Comparison of ENCODE assay signal across 15 mouse cellular contexts in genomic region chr9:110881953-110882352, GRCm38 (mm10). TPM values are rescaled to one million over a fixed set of nuclear protein-coding genes. Genes with fewer than 3 reads are reported as not detected.
DNase-seq lines count a peak whose midpoint lies in the region; ATAC-seq and TF ChIP-seq lines count a peak whose summit lies in the region.
"Had no signal": no experiment of that assay in that cellular context is flagged by ENCODE, and none has a peak within 500 bp of the region (broad histone marks: within the 10 kb centered on the region; RNA-seq: fewer than 3 reads in every experiment).

No protein-coding gene starts in this region.

- ATAC-seq in megakaryocyte, adult 5-6 weeks (ENCODE audit: poor library complexity, severe bottlenecking), result no peak

- peak overlapping the region; percentile 86 for H3K27ac ChIP-seq in spleen, adult 2 months (ENCODE audit: insufficient read depth, low read length)
- H3K27ac ChIP-seq: heart, embryonic 15.5 days had no signal

- H3K36me3 ChIP-seq in spleen, adult 2 months (ENCODE audit: control insufficient read depth, insufficient read depth, low read length), result no peaks in the 10 kb centered on the region
- H3K36me3 ChIP-seq: heart, embryonic 15.5 days had no signal

- TF ChIP-seq POLR2A in spleen, adult 2 months (IDR thresholded peaks at IDR 0.05; ENCODE audit: low read depth, low read length), result no peak

- no peaks in the 10 kb centered on the region; the same call in 1 of the 2 replicates for H3K4me1 ChIP-seq in spleen, adult 2 months (ENCODE audit: control insufficient read depth, insufficient read depth, insufficient read length)

- DNase-seq in adrenal gland, postnatal 10 days, result peak; percentile 35
- DNase-seq in adrenal gland, adult 8-10 months, result no peak
- DNase-seq in spleen, adult 2 months (ENCODE audit: low read depth in 1 of 2, low spot score in 2 of 2), result no peak
- no peak for DNase-seq in spleen, postnatal 36 days (ENCODE audit: low spot score in 2 of 2)
- peak; percentile 53 for DNase-seq in kidney, postnatal 10 days
- peak; percentile 46 for DNase-seq in naive thymus-derived CD4-positive, alpha-beta T cell, adult 2 months (ENCODE audit: low read depth)
- no peak for DNase-seq in thymus, postnatal 0 days (ENCODE audit: low spot score)
- DNase-seq: embryo, embryonic 11 days; left cerebral cortex, postnatal 4 days; lung, embryonic 14.5 days; thymus, postnatal 4 days had no signal

- no peaks in the 10 kb centered on the region; the same call in 1 of the 2 replicates for H3K27me3 ChIP-seq in spleen, adult 2 months (ENCODE audit: control insufficient read depth, insufficient read depth, low read length)

- no peak for TF ChIP-seq CTCF in spleen, adult 2 months (IDR thresholded peaks at IDR 0.05; ENCODE audit: extremely low read depth, insufficient read depth, insufficient read length, insufficient replicate concordance)

- WGBS in spleen, adult 2 months, result 67% methylated on average over 7 of the region's 7 CpGs

- H3K4me3 ChIP-seq in spleen, adult 2 months (ENCODE audit: extremely low read depth, insufficient read depth, insufficient read length), result peak overlapping the region; percentile 72; the same call in 1 of the 2 replicates
- H3K4me3 ChIP-seq: heart, embryonic 15.5 days had no signal

RNA-seq across cellular contexts. Expression of gene Tmie, which starts 2.0 kb away (rescaled TPM):
- total RNA-seq in adrenal gland, postnatal 10 days (2021), result 1 to 10 TPM; 1.9 to 5.6 TPM
- 1 to 10 TPM; 2.3 to 7.5 (median 5.1) TPM for total RNA-seq in adrenal gland, adult 8-10 months (2022)
- polyA plus RNA-seq in spleen, adult 2 months (2012; rRNA removed), result 2.9 and 3.0 TPM in 2 replicates
- 0.05 TPM in 1 of 2 replicates, not detected in the other for total RNA-seq in megakaryocyte, adult 5-6 weeks (2015)
- total RNA-seq in megakaryocyte, adult 5-6 weeks (2017), result not detected in 2 replicates
- 6.2 and 7.1 TPM in 2 replicates for polyA plus RNA-seq in thymus, postnatal 0 days (2015; fragmentation: Nextera tagmentation; extraction: Ambion mirVana)
- total RNA-seq: monocyte, adult 5-6 weeks had no signal

RNA-seq across cellular contexts. Expression of gene Als2cl, which starts 2.3 kb away (rescaled TPM):
- 10 to 100 TPM; 16.4 to 18.2 TPM for total RNA-seq in adrenal gland, postnatal 10 days (2021)
- 10 to 100 TPM; 16.4 to 43.7 (median 30.2) TPM for total RNA-seq in adrenal gland, adult 8-10 months (2022)
- 58.9 and 64.3 TPM in 2 replicates for polyA plus RNA-seq in spleen, adult 2 months (2012; rRNA removed)
- 0.29 and 0.48 TPM in 2 replicates for total RNA-seq in megakaryocyte, adult 5-6 weeks (2015)
- total RNA-seq in megakaryocyte, adult 5-6 weeks (2017), result 0.61 and 2.9 TPM in 2 replicates
- polyA plus RNA-seq in thymus, postnatal 0 days (2015; fragmentation: Nextera tagmentation; extraction: Ambion mirVana), result 3.7 and 4.9 TPM in 2 replicates

RNA-seq across cellular contexts. Expression of gene Prss50, which starts 24.2 kb away (rescaled TPM):
- under 1 TPM in 1 of 2 experiments, not detected in 1; 0.67 TPM for total RNA-seq in adrenal gland, postnatal 10 days (2021)
- not detected for total RNA-seq in adrenal gland, adult 8-10 months (2022)
- polyA plus RNA-seq in spleen, adult 2 months (2012; rRNA removed), result 3.5 and 5.5 TPM in 2 replicates
- 1.0 TPM in 1 of 2 replicates, not detected in the other for total RNA-seq in megakaryocyte, adult 5-6 weeks (2015)
- 0.15 TPM in 1 of 2 replicates, not detected in the other for total RNA-seq in megakaryocyte, adult 5-6 weeks (2017)
- polyA plus RNA-seq in thymus, postnatal 0 days (2015; fragmentation: Nextera tagmentation; extraction: Ambion mirVana), result 0.14 and 0.18 TPM in 2 replicates
- total RNA-seq: left cerebral cortex, postnatal 4 days; monocyte, adult 5-6 weeks had no signal
- polyA plus RNA-seq: heart, embryonic 15.5 days; lung, embryonic 14.5 days had no signal

RNA-seq across cellular contexts. Expression of gene Fam240a, which starts 34.7 kb away (rescaled TPM):
- total RNA-seq in adrenal gland, postnatal 10 days (2021), result not detected
- not detected for total RNA-seq in adrenal gland, adult 8-10 months (2022)
- polyA plus RNA-seq in spleen, adult 2 months (2012; rRNA removed), result 0.25 and 0.35 TPM in 2 replicates
- not detected in 2 replicates for total RNA-seq in megakaryocyte, adult 5-6 weeks (2015)
- not detected in 2 replicates for total RNA-seq in megakaryocyte, adult 5-6 weeks (2017)
- polyA plus RNA-seq in thymus, postnatal 0 days (2015; fragmentation: Nextera tagmentation; extraction: Ambion mirVana), result 0.67 and 0.82 TPM in 2 replicates
- total RNA-seq: layer of hippocampus, adult 18-20 months; left cerebral cortex, postnatal 4 days; monocyte, adult 5-6 weeks had no signal
- polyA plus RNA-seq: heart, embryonic 15.5 days; lung, embryonic 14.5 days had no signal

RNA-seq across cellular contexts. Expression of gene Prss46, which starts 37.6 kb away (rescaled TPM):
- total RNA-seq in adrenal gland, postnatal 10 days (2021), result not detected
- not detected for total RNA-seq in adrenal gland, adult 8-10 months (2022)
- polyA plus RNA-seq in spleen, adult 2 months (2012; rRNA removed), result not detected in 2 replicates
- total RNA-seq in megakaryocyte, adult 5-6 weeks (2015), result not detected in 2 replicates
- total RNA-seq in megakaryocyte, adult 5-6 weeks (2017), result not detected in 2 replicates
- polyA plus RNA-seq in thymus, postnatal 0 days (2015; fragmentation: Nextera tagmentation; extraction: Ambion mirVana), result not detected in 2 replicates
- total RNA-seq: layer of hippocampus, adult 18-20 months; left cerebral cortex, postnatal 4 days; monocyte, adult 5-6 weeks had no signal
- polyA plus RNA-seq: lung, embryonic 14.5 days had no signal

Comparison
In these comparisons a context has a peak if more than half of its experiments do, and no peak if none do; other contexts are left out.
1. DNase-seq: peak in adrenal gland, postnatal 10 days (single experiment), kidney, postnatal 10 days (single experiment) and naive thymus-derived CD4-positive, alpha-beta T cell, adult 2 months (single experiment); none in adrenal gland, adult 8-10 months (single experiment), spleen, adult 2 months (0 of 2), spleen, postnatal 36 days (0 of 2) and thymus, postnatal 0 days (single experiment).
2. RNA of gene Als2cl, which starts 2.3 kb away (total RNA-seq): 16.4 to 43.7 TPM in adrenal gland, adult 8-10 months and 16.4 to 18.2 TPM in adrenal gland, postnatal 10 days; 0.29 to 2.9 TPM in megakaryocyte, adult 5-6 weeks; every median in the first group is over 4 times any median in the second.